Mouse (Mus musculus) B cell, adult 67 days (primary cell): ENCODE data around the gene Arfgef3. TPM values are rescaled to one million over a fixed set of nuclear protein-coding genes. Genes with fewer than 3 reads are reported as not detected.

ENCODE experiments used
- total RNA-seq, 2 experiments: library from RNA; stranded (reverse); gene quantifications; 4 replicates each; pipeline ENCODE4 v1.2.4; 2023

The Arfgef3 gene
- not detected for total RNA-seq

DNA sequence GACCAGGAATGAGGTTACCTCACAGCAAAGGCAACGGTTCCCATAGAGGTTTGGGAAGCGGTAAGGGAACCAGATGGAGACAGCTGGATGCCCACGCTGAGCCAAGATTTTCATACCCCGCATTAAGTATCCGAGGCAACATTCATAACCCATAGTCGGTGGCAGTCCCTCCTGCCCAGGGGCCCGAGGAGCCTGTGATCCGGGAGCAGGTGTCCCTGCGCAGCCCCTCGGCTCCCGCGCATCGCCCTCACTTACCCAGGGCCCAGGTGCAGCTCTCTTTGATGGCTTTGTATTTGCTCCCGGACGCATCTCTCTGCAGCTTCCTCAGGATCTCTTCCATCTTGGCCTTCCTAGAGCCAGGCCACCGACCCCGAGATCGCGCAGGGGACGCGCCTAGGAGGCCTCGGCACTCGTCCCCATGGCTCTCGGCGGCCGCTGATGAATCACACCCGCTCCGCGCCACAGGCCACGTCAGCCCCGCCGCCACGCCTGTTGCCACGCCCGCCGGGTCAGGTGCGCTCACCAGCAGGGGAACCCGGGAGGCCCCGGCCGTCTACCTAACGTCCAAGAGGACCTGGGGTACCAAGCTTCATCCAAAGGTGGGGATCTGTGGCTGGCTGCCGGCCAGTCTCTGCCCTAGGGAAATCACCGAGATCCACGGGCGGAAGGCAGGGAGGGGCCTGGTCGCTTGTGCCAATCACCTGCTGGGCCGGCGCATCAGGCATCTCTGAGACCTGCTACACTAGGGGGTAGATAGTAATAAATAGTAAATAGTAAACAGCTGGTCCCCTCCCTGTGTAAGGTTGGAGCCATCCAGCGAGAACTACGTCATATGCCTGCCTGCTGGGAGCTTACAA is at the start of gene Arfgef3:
Gene Arfgef3 (minus strand): TSS at position 664 of the 857 bp plus-strand sequence.

DNA sequence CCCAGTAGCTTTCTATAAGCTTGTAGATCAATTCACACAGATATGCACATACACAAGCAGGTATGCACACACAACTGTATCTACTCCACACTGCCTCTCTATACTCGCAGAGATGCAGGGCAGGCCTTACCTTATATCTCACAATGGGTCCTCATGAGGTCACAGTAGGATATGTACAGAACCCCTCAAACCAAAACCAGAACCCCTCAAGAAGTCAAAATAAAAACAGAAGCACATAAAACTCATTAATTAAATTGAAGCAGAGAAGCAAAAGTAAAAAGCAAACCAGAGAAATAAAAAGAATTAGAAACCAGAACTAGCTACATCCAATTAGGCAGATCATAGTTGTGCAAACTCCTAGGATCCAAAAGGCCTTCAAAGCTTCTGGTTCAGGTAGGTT is 42.9 kb upstream of the Arfgef3 start, which contains the start of gene Gm4922:
Gene Gm4922 (minus strand): TSS at position 101 of the 400 bp plus-strand sequence.

DNA sequence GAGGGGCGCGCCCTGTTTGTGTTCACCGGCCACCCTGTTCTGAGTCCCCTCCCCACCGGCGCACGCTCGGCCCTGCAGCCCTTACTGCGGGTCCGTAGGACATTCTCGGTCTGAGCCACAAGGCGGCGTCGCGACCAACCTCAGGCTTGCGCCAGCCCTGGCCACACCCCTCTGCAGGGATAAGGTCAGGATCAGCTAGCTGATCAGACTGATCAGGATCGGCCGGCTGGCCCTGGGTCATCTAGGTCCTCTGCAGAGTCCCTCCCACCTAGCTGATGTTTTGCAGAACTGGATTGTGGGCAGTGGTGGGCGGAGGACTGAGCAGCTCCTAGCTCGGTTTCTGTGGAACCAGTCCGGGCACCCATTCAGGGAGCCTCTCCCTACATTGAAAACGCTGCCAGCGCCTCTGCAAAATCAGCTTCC is 197.9 kb downstream of the Arfgef3 start, which contains the start of gene Hebp2:
Gene Hebp2 (minus strand): TSS at position 264 of the 423 bp plus-strand sequence.

Other genes starting within 250 kb of the Arfgef3 start
- not detected for gene Hebp2, start 197.9 kb downstream of the Arfgef3 start, total RNA-seq
- gene Gm4922, start 42.8 kb upstream of the Arfgef3 start, total RNA-seq = not detected
- 1 to 10 TPM in 1 of 2 experiments, not detected in 1; 1.2 TPM for gene Perp, start 101.1 kb upstream of the Arfgef3 start, total RNA-seq